Mouse (Mus musculus) ES-E14 (cell line): ENCODE results near the gene Spata5.

Experiments
- CHD2 ChIP-seq: IDR thresholded peaks from 2 replicates; pipeline ENCODE4 v1.6.1; 2014; ENCODE audit warnings: mild to moderate bottlenecking, low read depth, low read length, inconsistent platforms
- HCFC1 ChIP-seq: IDR thresholded peaks from 2 replicates; pipeline ENCODE4 v1.6.1; 2012; ENCODE audit warnings: low read length, inconsistent platforms, borderline replicate concordance; ENCODE audit not compliant: insufficient read depth
- ZC3H11A ChIP-seq: IDR thresholded peaks from 2 replicates; pipeline ENCODE4 v1.6.1; 2012; ENCODE audit warnings: low read depth, mild to moderate bottlenecking, inconsistent platforms, low read length, borderline replicate concordance
- ZNF384 ChIP-seq: IDR thresholded peaks from 2 replicates; pipeline ENCODE4 v1.6.1; 2012; ENCODE audit warnings: low read depth, low read length, inconsistent platforms

DNA sequence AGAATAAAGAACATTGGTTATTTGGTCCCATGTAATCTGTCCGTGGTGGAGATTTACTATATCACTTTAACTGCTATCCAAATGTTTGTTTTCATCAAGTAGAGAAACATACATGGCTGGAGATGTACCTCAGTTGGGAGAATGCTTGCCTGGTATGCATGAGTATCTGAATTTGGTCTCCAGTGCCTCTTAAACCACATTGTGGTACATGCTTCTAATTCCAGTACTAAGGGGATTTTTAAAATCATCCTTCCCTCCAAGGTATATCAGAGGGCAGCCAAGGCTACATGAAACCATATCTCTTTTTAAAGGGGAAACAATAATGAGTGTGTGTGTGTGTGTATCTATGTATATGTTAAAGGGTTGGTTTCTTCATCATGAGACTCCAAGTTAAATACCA is 60.1 kb downstream of the Spata5 start:
- TF ChIP-seq CHD2, result no peak
- TF ChIP-seq ZC3H11A, result no peak
- no peak for TF ChIP-seq ZNF384
- TF ChIP-seq HCFC1, result no peak
